25 mouse cellular contexts compared by ENCODE assay signal in the genomic region with DNA sequence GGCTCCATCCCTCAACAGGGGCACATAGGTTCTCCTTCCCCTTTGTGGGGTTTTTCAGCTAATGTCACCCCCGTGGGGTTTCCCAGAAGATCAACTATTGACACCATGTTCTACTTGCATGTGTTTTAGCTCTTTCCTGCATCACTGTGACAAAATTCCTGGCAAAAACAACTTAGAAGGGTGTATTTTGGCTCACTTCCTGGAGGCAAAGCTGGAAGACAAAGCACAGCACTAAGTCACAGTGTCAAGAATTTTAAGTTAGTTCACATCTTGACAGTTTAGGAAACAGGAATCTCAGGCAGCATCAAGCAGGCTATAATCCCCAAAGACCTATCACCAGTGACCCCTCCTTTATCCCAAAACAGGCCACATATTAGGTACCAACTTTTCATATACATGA.
DNase-seq lines count a peak whose midpoint lies in the region; ATAC-seq and TF ChIP-seq lines count a peak whose summit lies in the region.
"Had no signal": no experiment of that assay in that cellular context is flagged by ENCODE, and none has a peak within 500 bp of the region (broad histone marks: within the 10 kb centered on the region; RNA-seq: fewer than 3 reads in every experiment).

No protein-coding gene starts in this region.

- no peaks in the 10 kb centered on the region for H3K9me3 ChIP-seq in kidney, postnatal 0 days (replicated peaks; ENCODE audit: low read length)
- H3K9me3 ChIP-seq in forebrain, embryonic 10.5 days, result no peaks in the 10 kb centered on the region
- H3K9me3 ChIP-seq: embryonic facial prominence, embryonic 15.5 days; forebrain, embryonic 12.5 days; G1E; heart, embryonic 10.5 days; hindbrain, embryonic 13.5 days had no signal

- ATAC-seq in kidney, postnatal 0 days (replicated peaks; ENCODE audit: low FRiP score, low read depth), result no peak
- ATAC-seq: CD4-positive, CD25-positive, alpha-beta regulatory T cell, adult 4 months; forebrain, postnatal 0 days; hindbrain, postnatal 0 days had no signal

- intact Hi-C loops in heart, adult 2 months (cut with DNase I), result loop anchor here (2.0 kb wide), 1 partner anchor 71 kb away; no protein-coding TSS in a partner anchor

- no peak for TF ChIP-seq CTCF in heart, adult 2 months (IDR thresholded peaks at IDR 0.05)
- no peak for TF ChIP-seq CTCF in kidney, postnatal 0 days (IDR thresholded peaks at IDR 0.05; ENCODE audit: low read depth)

- H3K27ac ChIP-seq in heart, adult 2 months, result peak overlapping the region; percentile 33; the same call in 1 of the 2 replicates
- no peak overlapping the region for H3K27ac ChIP-seq in kidney, postnatal 0 days
- no peak overlapping the region for H3K27ac ChIP-seq in forebrain, embryonic 10.5 days
- H3K27ac ChIP-seq: embryonic facial prominence, embryonic 15.5 days; forebrain, embryonic 12.5 days; heart, embryonic 10.5 days; hindbrain, embryonic 13.5 days; hindbrain, postnatal 0 days had no signal

- H3K9ac ChIP-seq in heart, adult 2 months (ENCODE audit: low read depth, low read length), result no peak overlapping the region
- no peak overlapping the region for H3K9ac ChIP-seq in kidney, postnatal 0 days (ENCODE audit: low read depth, low read length)
- H3K9ac ChIP-seq: embryonic facial prominence, embryonic 15.5 days; forebrain, embryonic 12.5 days; forebrain, postnatal 0 days; hindbrain, embryonic 13.5 days had no signal

- H3K36me3 ChIP-seq in heart, adult 2 months (ENCODE audit: control insufficient read depth, insufficient read depth, low read length), result no peaks in the 10 kb centered on the region
- H3K36me3 ChIP-seq in kidney, postnatal 0 days (ENCODE audit: insufficient read depth, low read length), result no peaks in the 10 kb centered on the region
- no peaks in the 10 kb centered on the region for H3K36me3 ChIP-seq in forebrain, embryonic 10.5 days (replicated peaks)
- H3K36me3 ChIP-seq: embryonic facial prominence, embryonic 15.5 days; forebrain, embryonic 12.5 days; G1E; heart, embryonic 10.5 days; hindbrain, embryonic 13.5 days had no signal

- no peak for TF ChIP-seq EP300 in heart, adult 2 months (IDR thresholded peaks at IDR 0.05; ENCODE audit: insufficient read depth, low read depth, low read length)

- H3K4me1 ChIP-seq in heart, adult 2 months (ENCODE audit: control insufficient read depth, insufficient read depth, low read length), result no peaks in the 10 kb centered on the region
- no peaks in the 10 kb centered on the region for H3K4me1 ChIP-seq in kidney, postnatal 0 days (replicated peaks; ENCODE audit: insufficient read depth, low read length)
- no peaks in the 10 kb centered on the region for H3K4me1 ChIP-seq in forebrain, embryonic 10.5 days
- H3K4me1 ChIP-seq: embryonic facial prominence, embryonic 15.5 days; forebrain, embryonic 12.5 days; heart, embryonic 10.5 days; hindbrain, embryonic 13.5 days had no signal

- no peaks in the 10 kb centered on the region for H3K27me3 ChIP-seq in heart, adult 2 months (ENCODE audit: control insufficient read depth, insufficient read depth, low read length)
- no peaks in the 10 kb centered on the region for H3K27me3 ChIP-seq in kidney, postnatal 0 days (ENCODE audit: insufficient read depth, low read length)
- H3K27me3 ChIP-seq in forebrain, embryonic 10.5 days (ENCODE audit: poor library complexity, severe bottlenecking), result no peaks in the 10 kb centered on the region
- H3K27me3 ChIP-seq: embryonic facial prominence, embryonic 15.5 days; forebrain, embryonic 12.5 days; hindbrain, embryonic 13.5 days had no signal

- H3K4me3 ChIP-seq in heart, adult 2 months, result no peak overlapping the region
- H3K4me3 ChIP-seq in kidney, postnatal 0 days (replicated peaks; ENCODE audit: low read depth, low read length), result no peak overlapping the region
- H3K4me3 ChIP-seq in forebrain, embryonic 10.5 days, result no peak overlapping the region
- H3K4me3 ChIP-seq: embryonic facial prominence, embryonic 15.5 days; erythroblast, embryonic 14.5 days; forebrain, embryonic 12.5 days; heart, embryonic 10.5 days; hindbrain, embryonic 13.5 days had no signal

- no peak for DNase-seq in heart, adult 2 months
- no peak for DNase-seq in heart, postnatal 4 days
- peak; percentile 9 for DNase-seq in kidney, postnatal 0 days (ENCODE audit: low spot score)
- no peak for DNase-seq in kidney, postnatal 25 days
- DNase-seq in brain, adult 2 months (ENCODE audit: low read depth, low spot score), result peak; percentile 7
- peak; percentile 15 for DNase-seq in skeletal muscle tissue, adult 2 months (ENCODE audit: low read depth, low spot score)
- no peak for DNase-seq in forebrain, embryonic 10.5 days (ENCODE audit: extremely low spot score, low spot score)
- DNase-seq in spleen, postnatal 14 days (ENCODE audit: low spot score in 2 of 2), result no peak
- DNase-seq: adrenal gland, postnatal 14 days; B cell, adult 2 months; cerebellum, adult 11 months; cerebellum, adult 8-10 months; cerebellum, postnatal 14 days; embryo, embryonic 11 days; forebrain, postnatal 0 days; gastrocnemius, postnatal 25 days; kidney, adult 11 months had no signal

- H3K79me2 ChIP-seq in heart, adult 2 months (replicated peaks; ENCODE audit: control insufficient read depth, insufficient read depth, low read length), result no peaks in the 10 kb centered on the region

- no peak overlapping the region for H3K4me2 ChIP-seq in kidney, postnatal 0 days (ENCODE audit: low read length)
- H3K4me2 ChIP-seq: embryonic facial prominence, embryonic 15.5 days; forebrain, embryonic 12.5 days; hindbrain, embryonic 13.5 days had no signal

- no peak for TF ChIP-seq POLR2A in heart, adult 2 months (IDR thresholded peaks at IDR 0.05; ENCODE audit: insufficient read depth, low read depth, low read length)

- 21% methylated on average over 1 of the region's 1 CpGs for WGBS in heart, adult 2 months
- 64% methylated on average over 1 of the region's 1 CpGs for WGBS in kidney, postnatal 0 days
- WGBS in forebrain, embryonic 10.5 days, result 63% methylated on average over 1 of the region's 1 CpGs

Comparison
In these comparisons a context has a peak if more than half of its experiments do, and no peak if none do; other contexts are left out.
1. DNase-seq: peak in kidney, postnatal 0 days (single experiment), brain, adult 2 months (single experiment) and skeletal muscle tissue, adult 2 months (single experiment); none in heart, adult 2 months (0 of 2), heart, postnatal 4 days (single experiment), kidney, postnatal 25 days (0 of 2), forebrain, embryonic 10.5 days (single experiment) and spleen, postnatal 14 days (0 of 2).